Mouse (Mus musculus) hindbrain, embryonic 10.5 days (tissue): Measurements from ENCODE around the gene Kdm5a. TPM values are rescaled to one million over a fixed set of nuclear protein-coding genes. Genes with fewer than 3 reads are reported as not detected.

Experiments used
- DNase-seq: peaks from one replicate; pipeline ENCODE4 v3.0.0-alpha.2; 2017; ENCODE audit warnings: low spot score
- H3K27ac ChIP-seq: fragments of 300-500 bp; sonication (generic); 2 replicates; pipeline ENCODE4 v1.5.1; 2016; ENCODE audit warnings: mild to moderate bottlenecking, moderate library complexity
- H3K27me3 ChIP-seq: fragments of 300-500 bp; sonication (generic); 2 replicates; pipeline ENCODE4 v1.6.1; 2016; ENCODE audit warnings: mild to moderate bottlenecking; ENCODE audit not compliant: poor library complexity, insufficient read depth, severe bottlenecking
- H3K36me3 ChIP-seq: fragments of 300-500 bp; sonication (generic); 2 replicates; pipeline ENCODE4 v1.6.1; 2016; ENCODE audit warnings: mild to moderate bottlenecking, moderate library complexity
- H3K4me1 ChIP-seq: fragments of 300-500 bp; sonication (generic); replicated peaks from 2 replicates; pipeline ENCODE4 v1.6.1; 2016; ENCODE audit warnings: mild to moderate bottlenecking
- H3K4me3 ChIP-seq: fragments of 300-500 bp; sonication (generic); 2 replicates; pipeline ENCODE4 v1.5.1; 2016; ENCODE audit warnings: mild to moderate bottlenecking, moderate library complexity
- H3K9me3 ChIP-seq: fragments of 300-500 bp; sonication (generic); 2 replicates; pipeline ENCODE4 v1.6.1; 2016; ENCODE audit warnings: mild to moderate bottlenecking, moderate library complexity
- WGBS: fragments of 180-500 bp; shearing (Covaris S2); methylation state at CpG from one replicate; pipeline ENCODE4 v1.1.7; 2016; 5-methylcytosine and 5-hydroxymethylcytosine counted together
- polyA plus RNA-seq: library from polyadenylated mRNA; unstranded; fragments of >200 nt; fragmentation: Nextera tagmentation; extraction: Ambion mirVana; gene quantifications from 2 replicates; pipeline ENCODE4 v1.2.1, GENCODE M21; 2016

The Kdm5a gene
- polyA plus RNA-seq, 1 experiment from 2014 or later = 46.1 TPM

GRCm38 (mm10) chr6:120452384-120453102, 88.6 kb downstream of the Kdm5a start:
- no peaks in the 10 kb centered on the region for H3K27me3 ChIP-seq
- no peaks in the 10 kb centered on the region for H3K36me3 ChIP-seq
- DNase-seq = no peak
- no peaks in the 10 kb centered on the region for H3K9me3 ChIP-seq
- no peak overlapping the region for H3K27ac ChIP-seq
- WGBS = 88% methylated on average over 11 of the region's 11 CpGs
- H3K4me3 ChIP-seq = no peak overlapping the region
- no peaks in the 10 kb centered on the region for H3K4me1 ChIP-seq

GRCm38 (mm10) chr6:120453103-120453445, 89.2 kb downstream of the Kdm5a start:
- DNase-seq = no peak
- H3K4me3 ChIP-seq = no peak overlapping the region
- no peaks in the 10 kb centered on the region for H3K27me3 ChIP-seq
- no peak overlapping the region for H3K27ac ChIP-seq
- no peaks in the 10 kb centered on the region for H3K36me3 ChIP-seq
- no peaks in the 10 kb centered on the region for H3K9me3 ChIP-seq
- 89% methylated on average over 5 of the region's 5 CpGs for WGBS
- H3K4me1 ChIP-seq = no peaks in the 10 kb centered on the region

GRCm38 (mm10) chr6:120453556-120453955, 89.6 kb downstream of the Kdm5a start:
- no peaks in the 10 kb centered on the region for H3K36me3 ChIP-seq
- no peaks in the 10 kb centered on the region for H3K4me1 ChIP-seq
- H3K4me3 ChIP-seq = no peak overlapping the region
- no peaks in the 10 kb centered on the region for H3K27me3 ChIP-seq
- no peak overlapping the region for H3K27ac ChIP-seq
- WGBS = 90% methylated on average over 3 of the region's 3 CpGs
- H3K9me3 ChIP-seq = no peaks in the 10 kb centered on the region
- DNase-seq = no peak

GRCm38 (mm10) chr6:120454627-120455077, 90.7 kb downstream of the Kdm5a start:
- Histone ChIP-seq H3K27ac (no peak overlapping the region), H3K36me3 (no peaks in the 10 kb centered on the region), H3K9me3 (no peaks in the 10 kb centered on the region), H3K4me1 (no peaks in the 10 kb centered on the region), H3K27me3 (no peaks in the 10 kb centered on the region), H3K4me3 (no peak overlapping the region)
- 66% methylated on average over 11 of the region's 11 CpGs for WGBS
- no peak for DNase-seq

GRCm38 (mm10) chr6:120457074-120457473, 93.2 kb downstream of the Kdm5a start:
- WGBS = 64% methylated on average over 7 of the region's 7 CpGs
- DNase-seq = no peak
- H3K27ac ChIP-seq = no peak overlapping the region
- H3K4me3 ChIP-seq = no peak overlapping the region
- no peaks in the 10 kb centered on the region for H3K4me1 ChIP-seq
- no peaks in the 10 kb centered on the region for H3K9me3 ChIP-seq
- H3K36me3 ChIP-seq = no peaks in the 10 kb centered on the region
- H3K27me3 ChIP-seq = peaks cover 19% of the 10 kb centered on the region

GRCm38 (mm10) chr6:120457751-120458150, 93.8 kb downstream of the Kdm5a start:
- H3K4me3 ChIP-seq = no peak overlapping the region
- DNase-seq = no peak
- H3K36me3 ChIP-seq = no peaks in the 10 kb centered on the region
- H3K4me1 ChIP-seq = no peaks in the 10 kb centered on the region; the same call in 1 of the 2 replicates
- H3K9me3 ChIP-seq = no peaks in the 10 kb centered on the region
- H3K27me3 ChIP-seq = peaks cover 26% of the 10 kb centered on the region
- no peak overlapping the region for H3K27ac ChIP-seq
- WGBS = 90% methylated on average over 5 of the region's 5 CpGs

GRCm38 (mm10) chr6:120461217-120461616, 97.3 kb downstream of the Kdm5a start:
- Histone ChIP-seq H3K36me3 (no peaks in the 10 kb centered on the region), H3K27ac (no peak overlapping the region), H3K4me3 (no peak overlapping the region), H3K4me1 (peaks cover 16% of the 10 kb centered on the region), H3K9me3 (no peaks in the 10 kb centered on the region), H3K27me3 (peaks cover 55% of the 10 kb centered on the region)
- WGBS = 62% methylated on average over 15 of the region's 15 CpGs
- DNase-seq = no peak

- 55% methylated on average over 6 of the region's 6 CpGs for WGBS
- no peaks in the 10 kb centered on the region for H3K36me3 ChIP-seq
- no peak overlapping the region for H3K4me3 ChIP-seq
- peaks cover 16% of the 10 kb centered on the region for H3K4me1 ChIP-seq
- no peak overlapping the region for H3K27ac ChIP-seq
- H3K27me3 ChIP-seq = peaks cover 57% of the 10 kb centered on the region
- H3K9me3 ChIP-seq = no peaks in the 10 kb centered on the region
- DNase-seq = no peak
These were observed 98.3 kb downstream of the Kdm5a start for GRCm38 (mm10) chr6:120462251-120462650.

GRCm38 (mm10) chr6:120463086-120463871, 99.4 kb downstream of the Kdm5a start, which contains the start of gene Il17ra:
Gene Il17ra, plus strand, starts transcription at chr6:120463247.
- peaks cover 16% of the 10 kb centered on the region for H3K4me1 ChIP-seq
- peaks cover 57% of the 10 kb centered on the region for H3K27me3 ChIP-seq
- peak; percentile 73 for DNase-seq
- under 1% methylated on average over 90 of the region's 90 CpGs for WGBS
- peak within 1 kb of the TSS; percentile 77 for H3K27ac ChIP-seq
- H3K9me3 ChIP-seq = no peaks in the 10 kb centered on the region
- H3K4me3 ChIP-seq = peak within 1 kb of the TSS; percentile 62
- no peaks in the 10 kb centered on the region for H3K36me3 ChIP-seq

- Histone ChIP-seq H3K27me3 (peaks cover 57% of the 10 kb centered on the region), H3K36me3 (no peaks in the 10 kb centered on the region), H3K27ac (no peak overlapping the region), H3K9me3 (no peaks in the 10 kb centered on the region), H3K4me3 (peak overlapping the region; percentile 62), H3K4me1 (peaks cover 16% of the 10 kb centered on the region)
- WGBS = 7% methylated on average over 11 of the region's 11 CpGs
- no peak for DNase-seq
These were observed 100.0 kb downstream of the Kdm5a start for GRCm38 (mm10) chr6:120463884-120464283.

- WGBS = 47% methylated on average over 9 of the region's 9 CpGs
- no peak overlapping the region for H3K27ac ChIP-seq
- H3K4me3 ChIP-seq = peak overlapping the region; percentile 62
- H3K9me3 ChIP-seq = no peaks in the 10 kb centered on the region
- no peaks in the 10 kb centered on the region for H3K36me3 ChIP-seq
- no peak for DNase-seq
- H3K27me3 ChIP-seq = peaks cover 57% of the 10 kb centered on the region
- peaks cover 16% of the 10 kb centered on the region for H3K4me1 ChIP-seq
These were observed 100.5 kb downstream of the Kdm5a start for GRCm38 (mm10) chr6:120464406-120464939.

- H3K36me3 ChIP-seq = no peaks in the 10 kb centered on the region
- no peak for DNase-seq
- WGBS = 41% methylated on average over 4 of the region's 4 CpGs
- H3K27ac ChIP-seq = no peak overlapping the region
- H3K4me3 ChIP-seq = no peak overlapping the region
- peaks cover 55% of the 10 kb centered on the region for H3K27me3 ChIP-seq
- H3K9me3 ChIP-seq = no peaks in the 10 kb centered on the region
- peaks cover 22% of the 10 kb centered on the region for H3K4me1 ChIP-seq
These were observed 101.5 kb downstream of the Kdm5a start for GRCm38 (mm10) chr6:120465393-120465792.
